Mouse (Mus musculus) pancreas, adult 10 weeks (tissue): ENCODE results near the gene Hist1h4m. TPM values are rescaled to one million over a fixed set of nuclear protein-coding genes. Genes with fewer than 3 reads are reported as not detected.

ENCODE experiments used
- polyA plus RNA-seq: library from polyadenylated mRNA; stranded (reverse); fragments of 350-450 nt; fragmentation: Illumina TruSeq; extraction: RNeasy Lipid Tissue Mini Kit (QIAGEN cat#74804); gene quantifications from one replicate; pipeline ENCODE4 v1.2.3, GENCODE M21; 2015; ENCODE audit warnings: low read depth, low replicate concordance; ENCODE audit not compliant: insufficient read depth

Gene Hist1h4m
- not detected for polyA plus RNA-seq

DNA sequence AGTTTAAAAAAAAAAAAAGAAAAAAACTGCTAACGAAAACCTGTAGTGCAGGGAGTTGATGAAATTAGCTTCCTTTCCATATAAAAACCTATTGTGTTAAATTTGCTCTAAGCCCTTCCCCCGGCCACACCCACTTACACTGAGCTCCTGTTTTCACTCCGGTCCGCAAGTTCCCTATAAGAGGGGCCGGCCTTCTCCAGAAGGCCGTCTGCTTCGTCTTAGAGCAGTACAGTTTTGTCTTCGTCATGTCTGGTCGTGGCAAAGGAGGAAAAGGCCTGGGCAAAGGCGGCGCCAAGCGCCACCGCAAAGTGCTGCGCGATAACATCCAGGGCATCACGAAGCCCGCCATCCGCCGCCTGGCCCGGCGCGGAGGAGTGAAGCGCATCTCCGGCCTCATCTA, at the start of gene Hist1h4m:
TSS of gene Hist1h4m (plus strand) at position 208 of the 400 bp plus-strand sequence.

DNA sequence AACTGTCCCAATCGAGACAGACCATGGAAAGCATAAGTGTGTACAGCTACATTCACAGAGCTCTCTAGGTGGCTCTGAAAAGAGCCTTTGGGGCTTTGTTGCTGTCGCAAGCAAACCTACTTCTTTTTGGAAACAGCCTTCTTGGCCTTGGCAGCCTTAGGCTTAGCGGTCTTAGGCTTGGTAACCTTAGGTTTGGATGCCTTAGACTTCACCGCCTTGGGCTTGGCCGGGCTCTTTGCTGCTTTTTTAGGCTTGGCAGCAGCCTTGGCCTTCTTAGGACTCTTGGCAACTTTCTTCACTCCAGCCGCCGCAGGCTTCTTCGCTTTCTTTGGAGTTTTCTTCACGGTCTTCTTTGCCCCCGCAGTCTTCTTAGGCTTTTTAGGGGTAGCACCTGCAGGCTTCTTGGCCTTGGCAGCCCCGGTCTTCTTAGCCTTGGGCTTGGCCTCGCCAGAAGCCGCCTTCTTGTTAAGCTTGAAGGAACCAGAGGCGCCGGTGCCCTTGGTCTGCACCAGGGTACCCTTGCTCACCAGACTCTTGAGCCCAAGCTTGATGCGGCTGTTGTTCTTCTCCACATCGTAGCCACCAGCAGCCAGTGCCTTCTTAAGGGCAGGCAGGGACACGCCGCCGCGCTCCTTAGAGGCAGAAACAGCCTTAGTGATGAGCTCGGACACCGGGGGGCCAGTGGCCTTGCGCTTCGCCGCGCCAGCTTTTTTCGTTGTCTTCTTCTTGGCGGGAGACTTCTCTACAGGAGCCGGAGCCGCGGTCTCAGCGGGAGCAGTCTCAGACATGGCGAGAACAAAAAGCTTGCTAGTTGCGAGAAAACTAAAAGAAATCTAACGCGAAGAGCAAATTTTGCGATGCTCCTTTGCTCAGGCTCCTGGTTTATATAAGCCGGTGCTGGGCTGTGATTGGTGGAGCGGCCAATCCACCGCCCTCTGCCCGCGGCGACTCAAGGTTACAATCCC, 31.5 kb upstream of the Hist1h4m start, which contains the start of gene Hist1h1b:
TSS of gene Hist1h1b (minus strand) at position 859 of the 965 bp plus-strand sequence.

GRCm38 (mm10) chr13:21783255-21783617, 28.3 kb upstream of the Hist1h4m start, which contains the start of gene Hist1h3i:
Hist1h3i (minus strand) TSS chr13:21783370.

DNA sequence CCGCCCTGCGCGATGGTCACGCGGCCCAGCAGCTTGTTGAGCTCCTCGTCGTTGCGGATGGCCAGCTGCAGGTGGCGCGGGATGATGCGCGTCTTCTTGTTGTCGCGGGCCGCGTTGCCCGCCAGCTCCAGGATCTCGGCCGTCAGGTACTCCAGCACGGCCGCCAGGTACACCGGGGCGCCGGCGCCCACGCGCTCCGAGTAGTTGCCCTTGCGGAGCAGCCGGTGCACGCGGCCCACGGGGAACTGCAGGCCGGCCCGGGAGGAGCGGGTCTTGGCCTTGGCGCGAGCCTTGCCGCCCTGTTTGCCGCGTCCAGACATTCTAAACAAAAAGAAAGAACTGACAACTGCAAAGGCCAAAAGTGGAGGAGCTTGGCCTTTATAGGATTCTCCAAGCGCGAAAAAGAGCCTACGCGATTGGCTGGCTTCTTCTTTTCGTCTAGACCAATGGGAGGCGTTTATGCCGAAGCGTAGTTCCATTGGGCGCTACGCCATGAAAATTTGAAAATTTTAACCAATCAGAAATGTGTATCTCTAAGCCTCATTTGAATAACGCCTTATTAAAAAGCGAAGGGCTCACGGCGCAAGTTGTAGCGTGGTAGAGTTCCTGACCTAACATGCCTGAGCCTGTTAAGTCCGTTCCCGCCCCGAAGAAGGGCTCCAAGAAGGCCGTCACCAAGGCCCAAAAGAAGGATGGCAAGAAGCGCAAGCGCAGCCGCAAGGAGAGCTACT, 24.5 kb upstream of the Hist1h4m start, which contains the start of the genes Hist1h2an and Hist1h2bp:
TSS of gene Hist1h2an (minus strand) at position 320 of the 731 bp plus-strand sequence.
TSS of gene Hist1h2bp (plus strand) at position 563 of the 731 bp plus-strand sequence.

DNA sequence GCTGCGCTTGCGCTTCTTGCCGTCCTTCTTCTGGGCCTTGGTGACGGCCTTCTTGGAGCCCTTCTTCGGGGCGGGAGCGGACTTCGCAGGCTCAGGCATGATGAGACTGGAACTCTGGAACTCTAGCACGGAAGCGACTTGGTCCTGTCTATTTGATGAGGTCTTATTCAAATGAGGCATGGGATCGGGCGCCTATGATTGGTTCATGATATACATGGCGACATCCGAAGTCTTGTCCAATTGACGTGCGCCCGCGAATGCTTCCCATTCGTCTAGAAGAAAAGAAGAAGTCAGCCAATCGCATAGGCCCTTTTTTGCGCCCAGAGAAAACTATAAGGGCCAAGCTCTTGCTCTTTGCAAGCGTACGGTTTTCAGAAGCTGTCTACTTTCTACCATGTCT, 1.5 kb upstream of the Hist1h4m start, which contains the start of the genes Hist1h2bq and Hist1h2ao:
TSS of gene Hist1h2bq (minus strand) at position 125 of the 400 bp plus-strand sequence.
TSS of gene Hist1h2ao (plus strand) at position 393 of the 400 bp plus-strand sequence.

DNA sequence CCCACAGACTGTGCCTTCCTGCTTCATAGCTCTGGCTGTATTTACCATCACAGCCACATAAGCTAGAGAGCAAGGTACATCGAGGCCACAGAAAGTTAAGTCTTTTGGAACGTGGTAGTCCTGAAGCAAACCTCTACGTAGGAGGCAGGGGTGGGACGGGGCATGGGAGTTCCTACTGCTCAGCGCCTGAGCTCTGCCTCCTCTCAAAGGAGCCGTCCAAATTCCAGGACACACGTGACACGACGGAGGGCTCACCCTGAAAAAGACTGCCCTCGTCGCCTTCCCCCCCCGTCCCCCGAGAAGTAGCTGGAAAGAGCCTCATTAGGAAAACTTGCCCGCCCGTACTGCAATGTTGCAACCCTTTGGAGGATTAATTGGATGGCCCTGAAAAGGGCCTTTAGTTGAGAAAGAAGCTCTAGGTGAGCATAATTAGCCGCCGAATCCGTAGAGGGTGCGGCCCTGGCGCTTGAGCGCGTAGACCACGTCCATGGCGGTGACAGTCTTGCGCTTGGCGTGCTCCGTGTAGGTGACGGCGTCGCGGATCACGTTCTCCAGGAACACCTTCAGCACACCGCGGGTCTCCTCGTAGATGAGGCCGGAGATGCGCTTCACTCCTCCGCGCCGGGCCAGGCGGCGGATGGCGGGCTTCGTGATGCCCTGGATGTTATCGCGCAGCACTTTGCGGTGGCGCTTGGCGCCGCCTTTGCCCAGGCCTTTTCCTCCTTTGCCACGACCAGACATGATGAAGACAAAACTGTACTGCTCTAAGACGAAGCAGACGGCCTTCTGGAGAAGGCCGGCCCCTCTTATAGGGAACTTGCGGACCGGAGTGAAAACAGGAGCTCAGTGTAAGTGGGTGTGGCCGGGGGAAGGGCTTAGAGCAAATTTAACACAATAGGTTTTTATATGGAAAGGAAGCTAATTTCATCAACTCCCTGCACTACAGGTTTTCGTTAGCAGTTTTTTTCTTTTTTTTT, 20.2 kb downstream of the Hist1h4m start, which contains the start of gene Hist1h4n:
TSS of gene Hist1h4n (minus strand) at position 779 of the 977 bp plus-strand sequence.

DNA sequence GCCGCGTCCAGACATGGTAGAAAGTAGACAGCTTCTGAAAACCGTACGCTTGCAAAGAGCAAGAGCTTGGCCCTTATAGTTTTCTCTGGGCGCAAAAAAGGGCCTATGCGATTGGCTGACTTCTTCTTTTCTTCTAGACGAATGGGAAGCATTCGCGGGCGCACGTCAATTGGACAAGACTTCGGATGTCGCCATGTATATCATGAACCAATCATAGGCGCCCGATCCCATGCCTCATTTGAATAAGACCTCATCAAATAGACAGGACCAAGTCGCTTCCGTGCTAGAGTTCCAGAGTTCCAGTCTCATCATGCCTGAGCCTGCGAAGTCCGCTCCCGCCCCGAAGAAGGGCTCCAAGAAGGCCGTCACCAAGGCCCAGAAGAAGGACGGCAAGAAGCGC, 21.9 kb downstream of the Hist1h4m start, which contains the start of the genes Hist1h2ap and Hist1h2br:
TSS of gene Hist1h2ap (minus strand) at position 47 of the 400 bp plus-strand sequence.
TSS of gene Hist1h2br (plus strand) at position 283 of the 400 bp plus-strand sequence.

Other genes with a start within 250 kb of the Hist1h4m start
- gene Olfr1364, start 230.0 kb upstream of the Hist1h4m start, polyA plus RNA-seq = not detected
- gene Olfr1362, start 197.7 kb upstream of the Hist1h4m start, polyA plus RNA-seq = not detected
- not detected for gene Olfr11, start 169.2 kb upstream of the Hist1h4m start, polyA plus RNA-seq
- gene Olfr1361, start 148.4 kb upstream of the Hist1h4m start, polyA plus RNA-seq = not detected
- gene Olfr1360, start 134.3 kb upstream of the Hist1h4m start, polyA plus RNA-seq = not detected
- not detected for gene Olfr1359, start 113.6 kb upstream of the Hist1h4m start, polyA plus RNA-seq
- gene Hist1h2bl, start 95.6 kb upstream of the Hist1h4m start, polyA plus RNA-seq = not detected
- not detected for gene Hist1h2ai, start 95.3 kb upstream of the Hist1h4m start, polyA plus RNA-seq
- not detected for gene Hist1h3h, start 94.1 kb upstream of the Hist1h4m start, polyA plus RNA-seq
- not detected for gene Hist1h2bm, start 89.7 kb upstream of the Hist1h4m start, polyA plus RNA-seq
- gene Hist1h4j, start 76.7 kb upstream of the Hist1h4m start, polyA plus RNA-seq = not detected
- gene Hist1h4k, start 61.2 kb upstream of the Hist1h4m start, polyA plus RNA-seq = not detected
- not detected for gene Hist1h2ak, start 57.9 kb upstream of the Hist1h4m start, polyA plus RNA-seq
- gene Hist1h2bn, start 57.6 kb upstream of the Hist1h4m start, polyA plus RNA-seq = not detected
- gene Hist1h1b, start 31.1 kb upstream of the Hist1h4m start, polyA plus RNA-seq = not detected
- not detected for gene Hist1h3i, start 28.4 kb upstream of the Hist1h4m start, polyA plus RNA-seq
- gene Hist1h2an, start 24.5 kb upstream of the Hist1h4m start, polyA plus RNA-seq = not detected
- gene Hist1h2bp, start 24.3 kb upstream of the Hist1h4m start, polyA plus RNA-seq = not detected
- gene Hist1h2bq, start 1.5 kb upstream of the Hist1h4m start, polyA plus RNA-seq = not detected
- gene Hist1h2ao, start 1.3 kb upstream of the Hist1h4m start, polyA plus RNA-seq = not detected
- gene Hist1h4n, start 20.4 kb downstream of the Hist1h4m start, polyA plus RNA-seq = not detected
- gene Hist1h2ap, start 21.8 kb downstream of the Hist1h4m start, polyA plus RNA-seq = not detected
- gene Hist1h2br, start 22.0 kb downstream of the Hist1h4m start, polyA plus RNA-seq = 0.76 TPM
- 1.2 TPM for gene Zfp184, start 133.3 kb downstream of the Hist1h4m start, polyA plus RNA-seq
- not detected for gene Pom121l2, start 169.4 kb downstream of the Hist1h4m start, polyA plus RNA-seq
- gene Prss16, start 198.0 kb downstream of the Hist1h4m start, polyA plus RNA-seq = 1.7 TPM
- gene Hist1h2ah, start 223.8 kb downstream of the Hist1h4m start, polyA plus RNA-seq = not detected
- not detected for gene Hist1h2bk, start 224.1 kb downstream of the Hist1h4m start, polyA plus RNA-seq
- gene Hist1h4i, start 229.6 kb downstream of the Hist1h4m start, polyA plus RNA-seq = 2.7 TPM
- gene Hist1h2ag, start 231.2 kb downstream of the Hist1h4m start, polyA plus RNA-seq = not detected
- gene Hist1h2bj, start 231.5 kb downstream of the Hist1h4m start, polyA plus RNA-seq = not detected